Mouse (Mus musculus) hindbrain, embryonic 11.5 days (tissue): ENCODE measurements around the gene Nrg4. TPM values are rescaled to one million over a fixed set of nuclear protein-coding genes. Genes with fewer than 3 reads are reported as not detected.
A peak's percentile ranks its signal among the peaks of the same experiment; 100 is the strongest.
"Not testable (repeated sequence)": the region's sequence is repeated elsewhere in the genome, so short reads cannot be mapped to it uniquely, and the experiment has no call there.

ENCODE experiments used
- ATAC-seq: fragments of 200-750 bp; cut with Nextera tagmentation; 2 replicates; pipeline ENCODE4 v1.8.0; 2017; ENCODE audit warnings: mild to moderate bottlenecking, moderate TSS enrichment, moderate library complexity; ENCODE audit not compliant: low FRiP score
- DNase-seq: peaks from one replicate; pipeline ENCODE4 v3.0.0-alpha.2; 2015; ENCODE audit warnings: low spot score
- H3K27ac ChIP-seq: fragments of 300-500 bp; sonication (generic); 2 replicates; pipeline ENCODE4 v1.5.1; 2014; ENCODE audit warnings: mild to moderate bottlenecking, low read depth, low read length
- H3K27me3 ChIP-seq: fragments of 300-500 bp; sonication (generic); 2 replicates; pipeline ENCODE4 v1.6.1; 2014; ENCODE audit warnings: mild to moderate bottlenecking, low read length, moderate library complexity, mixed read lengths; ENCODE audit not compliant: control insufficient read depth, insufficient read depth
- H3K36me3 ChIP-seq: fragments of 300-500 bp; sonication (generic); 2 replicates; pipeline ENCODE4 v1.6.1; 2014; ENCODE audit warnings: mild to moderate bottlenecking, low read length, moderate library complexity, mixed read lengths; ENCODE audit not compliant: control insufficient read depth, insufficient read depth
- H3K4me1 ChIP-seq: fragments of 300-500 bp; sonication (generic); replicated peaks from 2 replicates; pipeline ENCODE4 v1.6.1; 2014; ENCODE audit warnings: low read length, mixed read lengths; ENCODE audit not compliant: control insufficient read depth, insufficient read depth
- H3K4me2 ChIP-seq: fragments of 300-500 bp; sonication (generic); replicated peaks from 2 replicates; pipeline ENCODE4 v1.6.1; 2014; ENCODE audit warnings: mild to moderate bottlenecking, low read depth, low read length
- H3K4me3 ChIP-seq: fragments of 300-500 bp; sonication (generic); 2 replicates; pipeline ENCODE4 v1.5.1; 2014; ENCODE audit warnings: low read depth, low read length
- H3K9ac ChIP-seq: fragments of 300-500 bp; sonication (generic); 2 replicates; pipeline ENCODE4 v1.6.1; 2014; ENCODE audit warnings: low read depth, low read length
- H3K9me3 ChIP-seq: fragments of 300-500 bp; sonication (generic); 2 replicates; pipeline ENCODE4 v1.6.1; 2016; ENCODE audit warnings: low read length; ENCODE audit not compliant: control insufficient read depth
- WGBS: fragments of 180-500 bp; shearing (Covaris S2); extraction: QIAGEN DNeasy Blood & Tissue Kit; methylation state at CpG from one replicate; pipeline ENCODE4 v1.1.7; 2014; 5-methylcytosine and 5-hydroxymethylcytosine counted together
- polyA plus RNA-seq: library from polyadenylated mRNA; unstranded; fragments of >200 nt; fragmentation: Nextera tagmentation; extraction: Ambion mirVana; gene quantifications from 2 replicates; pipeline ENCODE4 v1.2.1, GENCODE M21; 2014

The Nrg4 gene
- polyA plus RNA-seq, 1 experiment from 2014 or later: 1.8 TPM

- 86% methylated on average over 6 of the region's 6 CpGs for WGBS
- DNase-seq: no peak
- no peaks in the 10 kb centered on the region for H3K9me3 ChIP-seq
Observed at GRCm38 (mm10) chr9:55250595-55251247, 75.9 kb downstream of the Nrg4 start.

GRCm38 (mm10) chr9:55248465-55248864 lies 78.2 kb downstream of the Nrg4 start:
- Histone ChIP-seq H3K36me3 (no peaks in the 10 kb centered on the region), H3K27ac (no peak overlapping the region), H3K9me3 (no peaks in the 10 kb centered on the region), H3K9ac (no peak overlapping the region), H3K4me3 (no peak overlapping the region), H3K27me3 (no peaks in the 10 kb centered on the region), H3K4me2 (no peak overlapping the region), H3K4me1 (no peaks in the 10 kb centered on the region)
- DNase-seq (no peak), ATAC-seq (no peak)
- 86% methylated on average over 4 of the region's 4 CpGs for WGBS

More at GRCm38 (mm10) chr9:55250595-55251247, 75.9 kb downstream of the Nrg4 start:
- Histone ChIP-seq H3K27ac (no peak overlapping the region), H3K9ac (no peak overlapping the region), H3K4me2 (no peak overlapping the region), H3K4me3 (no peak overlapping the region), H3K4me1 (no peaks in the 10 kb centered on the region), H3K36me3 (no peaks in the 10 kb centered on the region), H3K27me3 (no peaks in the 10 kb centered on the region)
- no peak for ATAC-seq

GRCm38 (mm10) chr9:55246918-55247317 lies 79.7 kb downstream of the Nrg4 start:
- H3K27me3 ChIP-seq: no peaks in the 10 kb centered on the region
- H3K36me3 ChIP-seq: no peaks in the 10 kb centered on the region
- ATAC-seq: no peak
- WGBS: 93% methylated on average over 4 of the region's 4 CpGs
- no peak overlapping the region for H3K4me2 ChIP-seq
- no peaks in the 10 kb centered on the region for H3K4me1 ChIP-seq
- H3K4me3 ChIP-seq: no peak overlapping the region
- no peaks in the 10 kb centered on the region for H3K9me3 ChIP-seq
- no peak overlapping the region for H3K9ac ChIP-seq
- no peak overlapping the region for H3K27ac ChIP-seq
- no peak for DNase-seq

- 75% methylated on average over 8 of the region's 8 CpGs for WGBS
- ATAC-seq (no peak), DNase-seq (no peak)
- Histone ChIP-seq H3K27ac (no peak overlapping the region), H3K9me3 (no peaks in the 10 kb centered on the region), H3K36me3 (no peaks in the 10 kb centered on the region), H3K4me3 (no peak overlapping the region), H3K9ac (no peak overlapping the region), H3K4me2 (no peak overlapping the region), H3K4me1 (no peaks in the 10 kb centered on the region), H3K27me3 (no peaks in the 10 kb centered on the region)
Observed at GRCm38 (mm10) chr9:55246440-55246839, 80.2 kb downstream of the Nrg4 start.

- H3K36me3 ChIP-seq, H3K4me1 ChIP-seq, H3K9ac ChIP-seq, H3K27me3 ChIP-seq, DNase-seq, H3K4me2 ChIP-seq, H3K4me3 ChIP-seq, H3K27ac ChIP-seq, ATAC-seq, H3K9me3 ChIP-seq: not testable (repeated sequence)
- WGBS: 96% methylated on average over 1 of the region's 1 CpGs
Observed at GRCm38 (mm10) chr9:55245057-55245750, 81.4 kb downstream of the Nrg4 start.

- H3K4me1 ChIP-seq: no peaks in the 10 kb centered on the region
- H3K9me3 ChIP-seq: no peaks in the 10 kb centered on the region
- H3K9ac ChIP-seq: no peak overlapping the region
- ATAC-seq (no peak), DNase-seq (no peak)
- WGBS: 82% methylated on average over 3 of the region's 3 CpGs
- no peak overlapping the region for H3K4me3 ChIP-seq
- no peak overlapping the region for H3K27ac ChIP-seq
- H3K36me3 ChIP-seq: no peaks in the 10 kb centered on the region
- no peak overlapping the region for H3K4me2 ChIP-seq
- no peaks in the 10 kb centered on the region for H3K27me3 ChIP-seq
Observed at GRCm38 (mm10) chr9:55244079-55244478, 82.6 kb downstream of the Nrg4 start.

DNA sequence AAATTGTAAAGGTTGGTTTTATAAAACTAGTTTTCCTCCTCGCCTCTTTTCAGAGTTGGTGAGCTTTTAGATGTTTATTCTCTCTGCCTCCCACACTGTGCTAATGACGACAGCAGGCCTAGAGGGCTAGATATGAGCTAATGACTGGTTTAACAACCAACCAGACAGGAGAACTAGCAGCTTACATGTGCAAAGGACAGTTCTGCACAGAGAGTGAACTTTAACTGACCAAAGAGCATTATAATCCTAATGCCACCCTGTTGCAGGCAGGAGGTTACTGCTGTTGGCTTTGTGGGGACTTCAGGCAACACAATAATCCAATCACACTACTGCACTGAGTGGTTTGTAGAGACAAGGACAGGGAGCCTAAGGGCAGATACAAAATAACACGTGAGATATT lies 83.4 kb downstream of the Nrg4 start:
- DNase-seq: no peak
- H3K9me3 ChIP-seq: no peaks in the 10 kb centered on the region
- H3K9ac ChIP-seq: no peak overlapping the region
- no peak overlapping the region for H3K4me2 ChIP-seq
- ATAC-seq: no peak
- H3K4me1 ChIP-seq: no peaks in the 10 kb centered on the region
- no peak overlapping the region for H3K4me3 ChIP-seq
- H3K36me3 ChIP-seq: no peaks in the 10 kb centered on the region
- 85% methylated on average over 3 of the region's 3 CpGs for WGBS
- no peaks in the 10 kb centered on the region for H3K27me3 ChIP-seq
- H3K27ac ChIP-seq: no peak overlapping the region

DNA sequence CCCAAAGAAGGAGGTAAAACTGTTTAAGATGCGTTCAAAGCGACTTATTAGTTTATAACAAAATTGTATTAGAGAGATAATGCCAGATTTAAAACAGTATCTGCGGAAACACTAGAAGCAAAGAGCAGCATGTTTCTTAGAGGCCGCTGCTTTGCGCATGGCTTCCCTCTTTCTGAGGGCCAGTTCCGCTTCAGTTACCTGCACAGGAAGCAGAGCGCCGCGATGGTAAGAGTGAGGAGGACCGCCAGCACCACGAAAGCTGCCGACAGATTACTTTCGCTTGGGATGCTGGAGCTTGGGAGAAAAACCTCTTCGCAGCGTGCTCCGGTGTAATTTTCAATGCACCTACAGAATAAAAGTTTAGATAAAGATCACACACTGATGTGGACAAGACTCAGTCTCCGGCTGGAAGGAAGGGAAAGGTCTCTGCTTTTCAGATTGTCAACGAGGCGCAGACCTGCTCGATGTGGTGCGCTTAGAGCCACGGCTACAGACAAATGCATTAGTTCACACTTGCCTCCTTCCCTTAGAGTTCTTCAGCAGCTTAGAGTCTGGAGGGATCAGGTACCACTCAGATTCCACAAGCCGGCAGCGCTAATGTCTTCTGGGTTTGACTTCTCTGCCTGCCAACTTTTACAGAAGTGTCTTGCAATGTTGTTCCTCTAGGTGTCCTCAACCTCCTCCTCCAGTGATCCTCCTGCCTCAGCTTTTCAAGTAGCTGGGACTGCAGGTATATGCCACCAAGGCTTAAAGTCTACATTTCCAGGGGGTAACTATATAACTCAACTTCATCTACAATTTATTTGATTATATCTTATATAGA lies 84.6 kb downstream of the Nrg4 start:
- Histone ChIP-seq H3K4me3 (no peak overlapping the region), H3K9me3 (no peaks in the 10 kb centered on the region), H3K27me3 (no peaks in the 10 kb centered on the region), H3K36me3 (no peaks in the 10 kb centered on the region), H3K27ac (no peak overlapping the region), H3K4me1 (no peaks in the 10 kb centered on the region), H3K9ac (no peak overlapping the region), H3K4me2 (peak overlapping the region; percentile 42)
- peak; percentile 22 for DNase-seq
- ATAC-seq: no peak
- 38% methylated on average over 24 of the region's 24 CpGs for WGBS
